Mouse (Mus musculus) hindbrain, embryonic 16.5 days (tissue): ENCODE measurements around the gene Rcan1. TPM values are rescaled to one million over a fixed set of nuclear protein-coding genes. Genes with fewer than 3 reads are reported as not detected.

Experiments
- ATAC-seq: fragments of 200-750 bp; cut with Nextera tagmentation; 2 replicates; pipeline ENCODE4 v1.8.0; 2017; ENCODE audit warnings: moderate TSS enrichment, moderate library complexity
- H3K27ac ChIP-seq: fragments of 300-500 bp; sonication (generic); 2 replicates; pipeline ENCODE4 v1.5.1; 2014; ENCODE audit warnings: low read depth, mild to moderate bottlenecking, control low read depth, low read length, moderate library complexity
- H3K27me3 ChIP-seq: fragments of 300-500 bp; sonication (generic); replicated peaks from 2 replicates; pipeline ENCODE4 v1.6.1; 2014; ENCODE audit warnings: low read length; ENCODE audit not compliant: control insufficient read depth, insufficient read depth
- H3K36me3 ChIP-seq: fragments of 300-500 bp; sonication (generic); 2 replicates; pipeline ENCODE4 v1.6.1; 2014; ENCODE audit warnings: mild to moderate bottlenecking, low read length, moderate library complexity, mixed read lengths; ENCODE audit not compliant: control insufficient read depth, insufficient read depth
- H3K4me1 ChIP-seq: fragments of 300-500 bp; sonication (generic); 2 replicates; pipeline ENCODE4 v1.6.1; 2014; ENCODE audit warnings: low read depth, low read length; ENCODE audit not compliant: control insufficient read depth, insufficient read depth
- H3K4me2 ChIP-seq: fragments of 300-500 bp; sonication (generic); 2 replicates; pipeline ENCODE4 v1.6.1; 2014; ENCODE audit warnings: mild to moderate bottlenecking, low read length, control low read depth, moderate library complexity
- H3K4me3 ChIP-seq: fragments of 300-500 bp; sonication (generic); 2 replicates; pipeline ENCODE4 v1.5.1; 2014; ENCODE audit warnings: mild to moderate bottlenecking, low read length, control low read depth, moderate library complexity
- H3K9ac ChIP-seq: fragments of 300-500 bp; sonication (generic); 2 replicates; pipeline ENCODE4 v1.6.1; 2014; ENCODE audit warnings: low read depth, mild to moderate bottlenecking, control low read depth, low read length, moderate library complexity
- H3K9me3 ChIP-seq: fragments of 300-500 bp; sonication (generic); 2 replicates; pipeline ENCODE4 v1.6.1; 2014; ENCODE audit warnings: mild to moderate bottlenecking, low read length, moderate library complexity; ENCODE audit not compliant: control insufficient read depth
- WGBS: fragments of 180-500 bp; shearing (Covaris S2); extraction: QIAGEN DNeasy Blood & Tissue Kit; methylation state at CpG from one replicate; pipeline ENCODE4 v1.1.7; 2014; 5-methylcytosine and 5-hydroxymethylcytosine counted together
- polyA plus RNA-seq: library from polyadenylated mRNA; unstranded; fragments of >200 nt; fragmentation: Nextera tagmentation; extraction: Ambion mirVana; gene quantifications from 2 replicates; pipeline ENCODE4 v1.2.1, GENCODE M21; 2015

Rcan1 gene
- polyA plus RNA-seq, 1 experiment from 2014 or later = 75.7 TPM

DNA sequence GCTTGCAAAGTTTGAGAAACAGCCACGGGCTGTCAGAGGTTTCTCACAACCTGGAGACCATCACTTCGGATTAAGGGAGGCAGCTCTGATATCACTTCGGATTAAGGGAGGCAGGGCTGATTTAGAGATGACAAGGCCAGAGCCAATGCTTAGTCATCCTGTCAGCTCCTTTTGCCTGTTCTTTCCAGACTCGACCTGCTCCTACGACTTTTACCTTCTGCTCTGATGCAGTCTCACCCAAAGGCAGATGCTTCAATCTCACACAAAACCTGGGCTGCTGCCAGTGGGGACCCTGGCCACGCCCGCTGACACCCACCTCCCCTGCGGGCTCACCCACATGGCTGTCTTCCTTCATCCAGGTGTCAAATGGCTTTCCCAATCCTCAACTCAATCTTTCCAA lies 68.5 kb downstream of the Rcan1 start:
- Histone ChIP-seq H3K4me3 (no peak overlapping the region), H3K4me1 (peaks cover 30% of the 10 kb centered on the region), H3K36me3 (no peaks in the 10 kb centered on the region), H3K9ac (0 out of 2 replicates have a peak overlapping the region, but pooled peaks have one; percentile 32), H3K27ac (no peak overlapping the region), H3K27me3 (no peaks in the 10 kb centered on the region), H3K9me3 (no peaks in the 10 kb centered on the region), H3K4me2 (no peak overlapping the region)
- 52% methylated on average over 8 of the region's 8 CpGs for WGBS
- ATAC-seq = no peak

DNA sequence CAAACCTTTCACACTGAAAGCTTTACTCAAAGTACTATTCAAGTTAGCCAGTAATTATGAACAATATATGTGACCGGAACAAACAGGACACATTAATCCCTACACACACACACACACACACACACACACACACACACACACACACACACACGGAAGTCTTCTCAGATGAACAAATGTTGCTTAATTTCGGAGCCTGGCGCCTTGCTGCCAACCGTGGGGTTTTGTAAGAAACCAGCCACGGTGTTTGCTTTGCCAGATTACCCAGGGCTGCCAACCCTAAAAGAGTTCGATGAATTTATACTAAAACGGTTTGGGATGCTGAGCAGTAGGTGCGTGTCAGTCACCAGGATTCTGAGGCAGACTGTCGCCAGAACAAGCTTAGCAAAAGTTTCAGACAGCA lies 69.5 kb downstream of the Rcan1 start:
- 44% methylated on average over 10 of the region's 10 CpGs for WGBS
- peaks cover 4% of the 10 kb centered on the region; the same call in 1 of the 2 replicates for H3K36me3 ChIP-seq
- ATAC-seq = no peak
- no peak overlapping the region for H3K4me2 ChIP-seq
- H3K27me3 ChIP-seq = no peaks in the 10 kb centered on the region
- H3K9me3 ChIP-seq = no peaks in the 10 kb centered on the region
- H3K4me1 ChIP-seq = peaks cover 30% of the 10 kb centered on the region
- H3K4me3 ChIP-seq = no peak overlapping the region
- H3K27ac ChIP-seq = no peak overlapping the region
- no peak overlapping the region for H3K9ac ChIP-seq

DNA sequence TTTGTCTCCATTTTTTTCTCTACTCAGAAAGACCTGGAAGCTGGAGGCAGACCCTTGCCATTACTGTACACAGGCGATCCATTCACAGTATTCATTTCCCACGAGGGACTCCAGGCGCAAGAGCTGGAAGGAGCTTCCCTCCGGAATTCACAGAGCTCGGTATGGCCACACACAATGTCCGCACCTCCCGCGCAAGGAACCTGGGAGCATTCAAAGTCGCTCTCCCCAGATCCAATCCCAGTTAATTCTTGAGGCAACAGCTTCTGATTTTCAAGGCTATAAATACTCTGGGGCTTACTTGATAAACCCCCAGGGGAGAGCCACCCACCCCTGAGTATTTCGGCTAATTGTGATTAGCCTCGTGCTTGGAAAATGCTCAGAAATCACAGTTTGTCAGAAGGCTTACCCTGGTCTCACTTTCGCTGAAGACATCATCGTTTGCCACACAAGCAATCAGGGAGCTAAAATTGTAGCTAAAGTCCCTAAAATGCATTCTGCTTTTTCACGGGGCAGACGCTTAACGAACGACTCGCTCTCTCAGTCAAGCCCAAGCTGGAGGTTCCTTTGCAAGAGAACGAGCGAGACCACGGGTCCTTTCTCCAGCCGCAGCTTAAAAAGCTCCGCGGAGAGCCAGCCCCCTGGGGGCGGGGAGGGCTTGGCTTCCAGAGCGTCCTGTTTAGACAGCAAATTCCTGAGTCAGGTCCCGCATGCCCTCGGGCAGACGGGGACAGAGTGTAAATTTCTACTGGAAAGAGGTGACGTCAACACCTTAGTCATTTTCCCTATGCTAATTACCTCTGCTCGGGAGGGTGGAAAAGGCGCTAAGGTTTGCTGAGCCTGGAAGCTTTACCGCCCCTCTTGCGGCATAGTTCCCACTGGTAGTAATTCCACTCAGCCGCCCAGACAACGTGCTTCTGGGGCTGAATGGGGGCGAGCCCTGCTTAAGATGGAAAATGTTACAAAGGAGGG lies 70.9 kb downstream of the Rcan1 start:
- peak overlapping the region; percentile 68 for H3K9ac ChIP-seq
- H3K9me3 ChIP-seq = no peaks in the 10 kb centered on the region
- ATAC-seq = peak; percentile 76
- peak overlapping the region; percentile 93 for H3K4me2 ChIP-seq
- under 1% methylated on average over 37 of the region's 37 CpGs for WGBS
- no peaks in the 10 kb centered on the region for H3K27me3 ChIP-seq
- peak overlapping the region; percentile 47 for H3K4me3 ChIP-seq
- H3K27ac ChIP-seq = peak overlapping the region; percentile 78
- peaks cover 10% of the 10 kb centered on the region for H3K36me3 ChIP-seq
- H3K4me1 ChIP-seq = peaks cover 30% of the 10 kb centered on the region

DNA sequence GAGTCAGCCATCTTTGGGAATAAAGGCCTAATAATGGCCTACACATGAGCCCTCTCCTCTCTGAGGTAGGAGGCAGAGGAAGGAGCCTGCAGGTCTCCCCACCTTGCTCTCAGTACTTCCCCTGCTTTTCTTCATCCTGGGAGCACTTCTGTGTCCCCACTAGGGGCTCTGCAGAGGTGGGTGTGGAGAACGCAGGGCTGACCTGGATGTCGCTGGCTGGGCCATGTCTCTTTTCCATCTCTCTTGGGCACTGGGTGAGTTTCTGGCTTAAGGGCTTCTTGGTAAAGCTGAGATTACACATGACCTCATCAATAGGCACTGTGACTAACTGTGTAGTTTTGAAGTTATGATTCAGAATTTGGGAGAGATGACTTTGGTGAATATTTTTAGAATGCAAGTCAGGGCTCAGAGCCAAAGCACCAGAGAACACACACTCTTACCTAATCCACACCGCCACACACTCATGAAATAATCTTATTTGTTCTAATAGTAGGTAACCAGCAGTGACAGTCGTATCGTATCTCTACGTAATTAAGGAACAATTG lies 72.0 kb downstream of the Rcan1 start:
- Histone ChIP-seq H3K4me3 (no peak overlapping the region), H3K36me3 (peaks cover 10% of the 10 kb centered on the region), H3K27me3 (no peaks in the 10 kb centered on the region), H3K9ac (no peak overlapping the region), H3K9me3 (no peaks in the 10 kb centered on the region), H3K27ac (no peak overlapping the region), H3K4me2 (peak overlapping the region; percentile 93), H3K4me1 (peaks cover 30% of the 10 kb centered on the region)
- 51% methylated on average over 6 of the region's 6 CpGs for WGBS
- ATAC-seq = no peak

DNA sequence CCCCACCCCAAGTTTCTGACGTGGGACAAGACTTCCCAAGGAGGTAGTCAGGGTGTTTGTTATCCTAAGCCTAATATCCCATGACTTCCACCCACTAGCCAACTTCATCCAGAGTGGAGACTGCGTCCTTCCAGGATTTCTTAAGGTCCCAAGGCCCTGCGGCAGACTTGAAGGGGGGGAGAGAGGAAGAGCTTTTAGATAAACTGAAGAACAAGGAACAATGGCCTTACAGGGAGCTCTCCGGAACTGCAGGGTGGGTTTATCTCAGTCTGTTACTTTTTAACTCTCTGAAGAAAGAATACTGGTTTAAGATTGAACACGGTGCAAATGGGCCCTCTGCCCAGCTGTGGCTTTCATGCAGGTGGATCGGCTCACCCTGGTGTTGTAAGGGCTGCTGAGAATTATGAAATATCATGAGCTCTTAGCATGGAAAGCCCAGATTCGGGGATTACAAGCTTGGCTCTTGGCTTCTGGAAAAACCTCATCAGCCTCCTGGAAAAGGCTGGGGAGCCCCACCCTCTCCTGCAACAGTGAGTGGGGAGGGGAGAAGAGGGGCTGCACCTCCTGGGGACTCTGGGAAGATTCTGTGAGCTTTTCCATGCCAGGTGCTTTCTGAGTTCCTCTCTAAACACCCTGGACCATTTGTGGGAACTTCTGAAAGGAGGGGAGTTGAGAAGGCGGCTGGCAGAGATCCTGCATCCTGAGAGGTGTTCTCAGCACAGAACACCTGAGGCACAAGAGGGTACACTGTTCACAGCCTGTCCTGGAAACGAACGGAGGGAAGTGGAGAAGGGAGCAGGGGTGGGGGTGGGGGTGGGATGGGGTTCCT lies 72.7 kb downstream of the Rcan1 start:
- Histone ChIP-seq H3K4me2 (no peak overlapping the region; the same call in 1 of the 2 replicates), H3K9ac (no peak overlapping the region)

DNA sequence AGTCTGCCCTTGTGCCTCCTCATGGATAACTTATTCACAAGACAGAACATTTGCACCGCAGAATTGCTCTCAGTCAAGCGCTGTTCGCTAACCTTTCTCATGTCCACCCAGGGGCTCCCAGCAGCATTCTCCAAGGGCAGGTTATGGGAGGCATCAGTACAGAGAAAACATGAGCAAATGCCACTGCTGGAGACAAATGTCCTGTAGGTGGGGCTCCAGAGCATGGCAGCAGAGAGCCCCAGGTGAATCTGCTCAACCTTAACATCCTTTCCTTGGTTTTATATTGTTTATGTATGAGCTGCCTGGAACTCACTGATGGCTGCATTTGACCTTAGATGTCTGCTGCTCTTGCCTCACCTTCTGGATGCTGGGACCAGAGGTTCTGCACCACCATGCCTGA lies 76.9 kb downstream of the Rcan1 start:
- 100% methylated on average over 3 of the region's 3 CpGs for WGBS
- Histone ChIP-seq H3K4me2 (no peak overlapping the region), H3K27me3 (no peaks in the 10 kb centered on the region), H3K4me1 (no peaks in the 10 kb centered on the region; the same call in none of the 2 replicates), H3K9me3 (no peaks in the 10 kb centered on the region), H3K27ac (no peak overlapping the region), H3K4me3 (no peak overlapping the region), H3K9ac (no peak overlapping the region), H3K36me3 (peaks cover 22% of the 10 kb centered on the region)
- no peak for ATAC-seq

More for the DNA sequence above, 72.7 kb downstream of the Rcan1 start:
- Histone ChIP-seq H3K9me3 (no peaks in the 10 kb centered on the region), H3K27me3 (no peaks in the 10 kb centered on the region), H3K4me1 (peaks cover 30% of the 10 kb centered on the region), H3K36me3 (peaks cover 14% of the 10 kb centered on the region), H3K4me3 (no peak overlapping the region), H3K27ac (no peak overlapping the region)
- WGBS = 57% methylated on average over 10 of the region's 10 CpGs
- no peak for ATAC-seq

DNA sequence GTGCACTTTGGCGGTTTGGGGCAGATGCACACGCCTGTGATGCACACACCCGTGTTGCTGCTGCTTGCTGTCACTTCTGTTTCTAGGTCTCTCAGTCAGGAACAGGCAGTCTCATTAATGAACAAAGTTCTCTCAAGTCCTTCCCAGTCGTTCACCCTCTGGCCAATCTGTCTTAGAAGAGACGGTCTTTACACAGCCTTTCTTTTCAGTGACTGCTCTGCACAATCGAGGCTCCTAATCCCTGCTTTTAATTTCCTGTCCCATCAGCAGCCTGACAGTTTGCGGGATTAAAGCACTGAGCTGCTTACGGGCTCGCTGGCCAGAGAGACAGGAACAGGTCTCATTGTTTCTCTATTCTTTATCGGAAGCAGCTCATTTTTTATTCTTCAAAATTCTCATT lies 83.0 kb downstream of the Rcan1 start:
- no peak overlapping the region for H3K4me3 ChIP-seq
- H3K4me2 ChIP-seq = no peak overlapping the region
- no peak overlapping the region for H3K27ac ChIP-seq
- H3K9ac ChIP-seq = no peak overlapping the region
- H3K4me1 ChIP-seq = peaks cover under 1% of the 10 kb centered on the region
- H3K9me3 ChIP-seq = no peaks in the 10 kb centered on the region
- H3K36me3 ChIP-seq = peaks cover 9% of the 10 kb centered on the region; the same call in 1 of the 2 replicates
- no peaks in the 10 kb centered on the region for H3K27me3 ChIP-seq
- WGBS = 49% methylated on average over 10 of the region's 10 CpGs
- no peak for ATAC-seq

DNA sequence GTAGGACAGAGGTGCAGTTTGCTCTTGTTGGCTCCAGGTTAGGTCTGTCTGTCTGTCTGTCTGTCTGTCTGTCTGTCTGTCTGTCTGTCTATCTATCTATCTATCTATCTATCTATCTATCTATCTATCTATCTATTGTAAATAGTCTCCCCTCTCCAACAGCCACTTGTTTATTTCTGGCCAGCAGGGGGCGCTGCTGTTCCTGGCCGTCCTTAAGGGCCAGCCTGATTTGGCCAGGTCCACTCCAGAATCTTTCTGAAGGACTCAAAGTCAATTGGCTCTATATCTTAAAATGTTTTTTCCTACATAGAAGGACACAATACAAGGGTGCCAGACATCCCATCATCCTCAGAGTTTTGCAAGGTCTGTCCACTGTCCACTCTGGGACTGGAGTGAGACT lies 85.6 kb downstream of the Rcan1 start:
- no peaks in the 10 kb centered on the region for H3K9me3 ChIP-seq
- H3K27ac ChIP-seq = no peak overlapping the region
- H3K4me3 ChIP-seq = no peak overlapping the region
- H3K36me3 ChIP-seq = no peaks in the 10 kb centered on the region
- H3K4me2 ChIP-seq = no peak overlapping the region
- 2% methylated on average over 2 of the region's 2 CpGs for WGBS
- no peak for ATAC-seq
- peaks cover 7% of the 10 kb centered on the region for H3K4me1 ChIP-seq
- H3K27me3 ChIP-seq = no peaks in the 10 kb centered on the region
- no peak overlapping the region for H3K9ac ChIP-seq

DNA sequence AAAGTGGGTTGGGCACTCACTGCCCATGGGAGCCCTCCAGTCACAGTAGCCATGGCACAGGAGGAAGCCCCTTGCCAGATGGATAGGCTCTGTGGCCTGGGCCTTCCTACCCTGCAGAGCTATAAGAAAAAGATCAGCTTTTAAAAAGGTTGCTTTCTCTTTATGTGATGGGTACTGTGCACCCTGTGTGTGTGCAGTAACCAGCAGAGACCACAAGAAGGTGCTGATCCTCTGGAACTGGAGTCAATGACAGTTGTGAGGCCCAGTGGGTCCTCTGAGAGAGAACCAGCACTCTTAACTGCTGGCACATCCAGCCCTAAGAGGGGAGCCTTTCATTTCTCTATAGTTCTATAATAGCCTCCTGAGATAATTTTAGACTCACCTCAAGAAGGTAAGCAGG lies 87.3 kb downstream of the Rcan1 start:
- H3K4me3 ChIP-seq = no peak overlapping the region
- no peaks in the 10 kb centered on the region for H3K36me3 ChIP-seq
- peaks cover 7% of the 10 kb centered on the region for H3K4me1 ChIP-seq
- ATAC-seq = no peak
- no peak overlapping the region for H3K27ac ChIP-seq
- no peaks in the 10 kb centered on the region for H3K27me3 ChIP-seq
- H3K9ac ChIP-seq = no peak overlapping the region
- no peaks in the 10 kb centered on the region for H3K9me3 ChIP-seq
- H3K4me2 ChIP-seq = no peak overlapping the region
